ENCODE assay signal across 28 mouse cellular contexts in the genomic region with DNA sequence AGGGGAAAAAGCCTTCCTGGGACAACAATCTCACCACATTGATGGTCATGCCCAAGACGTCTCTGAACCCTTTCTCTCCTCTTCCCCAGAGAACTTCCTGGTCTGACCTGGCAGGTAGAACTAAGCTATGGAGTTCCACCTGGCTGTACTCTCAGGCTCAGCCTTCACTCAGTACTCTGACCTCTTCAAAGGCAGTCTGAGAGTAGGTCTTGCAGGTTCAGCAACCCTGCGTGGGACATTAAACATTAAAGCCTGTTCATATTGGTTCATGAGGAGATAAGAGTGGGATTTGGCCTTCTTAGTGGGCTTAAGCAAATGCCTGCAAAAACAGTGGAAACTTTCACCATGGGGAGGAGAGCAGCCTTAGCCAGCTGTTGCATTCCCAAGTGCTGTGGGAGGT. TPM values are rescaled to one million over a fixed set of nuclear protein-coding genes. Genes with fewer than 3 reads are reported as not detected.
"Had no signal": no experiment of that assay in that cellular context is flagged by ENCODE, and none has a peak within 500 bp of the region (broad histone marks: within the 10 kb centered on the region; RNA-seq: fewer than 3 reads in every experiment).

No protein-coding gene starts in this region.

- H3K4me2 ChIP-seq: heart, embryonic 12.5 days; hindbrain, embryonic 12.5 days; hindbrain, embryonic 14.5 days; kidney, embryonic 15.5 days; limb, embryonic 13.5 days; limb, embryonic 15.5 days; liver, embryonic 12.5 days had no signal

- DNase-seq: forebrain, postnatal 0 days; gastrocnemius, postnatal 10 days; gastrocnemius, postnatal 25 days; heart, adult 18-20 months; heart, postnatal 10 days; heart, postnatal 4 days; kidney, adult 11 months; kidney, adult 2 months; kidney, adult 9 months; kidney, postnatal 14 days; kidney, postnatal 36 days; layer of hippocampus, adult 9-11 months; layer of hippocampus, postnatal 36 days; left cerebral cortex, postnatal 4 days had no signal

- H3K27me3 ChIP-seq: hindbrain, embryonic 12.5 days; kidney, embryonic 15.5 days; limb, embryonic 13.5 days; limb, embryonic 15.5 days had no signal

- H3K27ac ChIP-seq: heart, embryonic 10.5 days; hindbrain, embryonic 10.5 days; hindbrain, embryonic 12.5 days; hindbrain, embryonic 14.5 days; kidney, embryonic 15.5 days; kidney, postnatal 0 days; limb, embryonic 13.5 days; limb, embryonic 15.5 days; liver, embryonic 12.5 days had no signal

- H3K9ac ChIP-seq: forebrain, postnatal 0 days; heart, embryonic 12.5 days; hindbrain, embryonic 12.5 days; hindbrain, embryonic 14.5 days; kidney, embryonic 15.5 days; limb, embryonic 13.5 days; limb, embryonic 15.5 days; liver, embryonic 12.5 days had no signal

- H3K4me1 ChIP-seq: heart, embryonic 10.5 days; heart, embryonic 12.5 days; kidney, embryonic 15.5 days; limb, embryonic 13.5 days; limb, embryonic 15.5 days; liver, embryonic 12.5 days had no signal

- H3K36me3 ChIP-seq: heart, embryonic 10.5 days; heart, embryonic 12.5 days; hindbrain, embryonic 12.5 days; kidney, embryonic 15.5 days; limb, embryonic 13.5 days; limb, embryonic 15.5 days; liver, embryonic 12.5 days had no signal

- H3K9me3 ChIP-seq: heart, embryonic 10.5 days; heart, embryonic 12.5 days; hindbrain, embryonic 10.5 days; hindbrain, embryonic 12.5 days; kidney, embryonic 15.5 days; limb, embryonic 13.5 days; limb, embryonic 15.5 days; liver, embryonic 12.5 days had no signal

- H3K4me3 ChIP-seq: heart, embryonic 10.5 days; heart, embryonic 12.5 days; hindbrain, embryonic 10.5 days; hindbrain, embryonic 12.5 days; kidney, embryonic 15.5 days; limb, embryonic 13.5 days; limb, embryonic 15.5 days; liver, embryonic 12.5 days had no signal

- ATAC-seq: forebrain, postnatal 0 days; hindbrain, embryonic 16.5 days; inflammation-experienced regulatory T-cells, adult 6 months; liver, embryonic 12.5 days had no signal

RNA-seq across cellular contexts. Expression of a gene that starts 16.7 kb away (rescaled TPM):
- total RNA-seq: granulocyte monocyte progenitor cell, adult 5-6 weeks had no signal
- polyA plus RNA-seq: liver, adult 2 months had no signal
